Mouse (Mus musculus): ENCODE data around the gene Phf14. TPM values are rescaled to one million over a fixed set of nuclear protein-coding genes. Genes with fewer than 3 reads are reported as not detected.
A peak's percentile ranks its signal among the peaks of the same experiment; 100 is the strongest.

Phf14 gene
- total RNA-seq, 1 experiment: 22.6 TPM

- no peaks in the 10 kb centered on the region for H3K9me3 ChIP-seq (ENCODE audit: control insufficient read depth, insufficient read depth, low read depth, low read length)
- in situ Hi-C loops (cut with MboI; ENCODE audit: low sequenced_read_pairs in 2 of 2, unreplicated experiment in 2 of 2): no loop called here
Measured at GRCm38 (mm10) chr6:11933403-11933802, 25.8 kb downstream of the Phf14 start.

DNA sequence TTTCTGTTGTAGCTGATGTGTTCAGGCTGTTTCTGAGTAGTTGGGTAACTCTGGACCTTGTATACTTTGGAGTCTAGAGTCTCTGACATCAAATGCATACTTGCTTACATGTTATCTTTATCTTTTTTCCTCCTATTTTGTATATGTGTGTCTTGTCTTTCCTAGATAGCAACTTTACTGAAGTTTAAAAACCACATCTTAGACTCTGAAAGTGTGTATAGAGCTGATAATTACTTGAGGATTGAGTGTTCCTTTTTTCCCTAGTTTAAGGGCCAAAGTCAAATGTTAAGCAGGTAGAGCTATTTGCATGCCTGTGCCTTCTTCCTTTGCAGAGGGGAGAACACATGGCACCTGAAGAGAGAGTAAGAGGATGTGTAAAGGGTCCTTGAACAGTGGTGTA is 33.3 kb downstream of the Phf14 start:
- DNase-seq (ENCODE audit: low read depth, low spot score): no peak
- no peaks in the 10 kb centered on the region for H3K9me3 ChIP-seq (ENCODE audit: control insufficient read depth, insufficient read depth, low read depth, low read length)
- TF ChIP-seq CHD2 (IDR thresholded peaks at IDR 0.05; ENCODE audit: low read depth, low read length): no peak
- H3K9ac ChIP-seq (ENCODE audit: insufficient read depth, low read depth, low read length, poor library complexity, severe bottlenecking): no peak overlapping the region
- no peak overlapping the region for H3K4me3 ChIP-seq (ENCODE audit: insufficient read depth in 1 of 2, low read depth in 1 of 2, low read length in 2 of 2, poor library complexity in 1 of 2, severe bottlenecking in 1 of 2)
- no peaks in the 10 kb centered on the region for H3K4me1 ChIP-seq (ENCODE audit: control insufficient read depth in 2 of 2, insufficient read depth in 2 of 2, low read length in 2 of 2, poor library complexity in 1 of 2)
- H3K27ac ChIP-seq (ENCODE audit: insufficient read depth, low read depth, low read length, poor library complexity, severe bottlenecking): no peak overlapping the region
- peaks cover 6% of the 10 kb centered on the region for H3K36me3 ChIP-seq (ENCODE audit: control insufficient read depth, insufficient read depth, low read length, poor library complexity, severe bottlenecking)
- in situ Hi-C loops (cut with MboI; ENCODE audit: low sequenced_read_pairs in 2 of 2, unreplicated experiment in 2 of 2): no loop called here

More at GRCm38 (mm10) chr6:11933403-11933802, 25.8 kb downstream of the Phf14 start:
- Histone ChIP-seq H3K27ac (ENCODE audit: insufficient read depth, low read depth, low read length, poor library complexity, severe bottlenecking) (no peak overlapping the region), H3K9ac (ENCODE audit: insufficient read depth, low read depth, low read length, poor library complexity, severe bottlenecking) (no peak overlapping the region), H3K4me1 (ENCODE audit: control insufficient read depth in 2 of 2, insufficient read depth in 2 of 2, low read length in 2 of 2, poor library complexity in 1 of 2) (no peaks in the 10 kb centered on the region), H3K36me3 (ENCODE audit: control insufficient read depth, insufficient read depth, low read length, poor library complexity, severe bottlenecking) (no peaks in the 10 kb centered on the region), H3K4me3 (ENCODE audit: insufficient read depth in 1 of 2, low read depth in 1 of 2, low read length in 2 of 2, poor library complexity in 1 of 2, severe bottlenecking in 1 of 2) (no peak overlapping the region)
- TF ChIP-seq ZC3H11A (IDR thresholded peaks at IDR 0.05; ENCODE audit: borderline replicate concordance, low read depth, low read length) (no peak), CHD2 (IDR thresholded peaks at IDR 0.05; ENCODE audit: low read depth, low read length) (no peak), MAFK (IDR thresholded peaks at IDR 0.05; ENCODE audit: insufficient read depth, low read depth, low read length) (no peak)
- no peak for DNase-seq (ENCODE audit: low read depth, low spot score)

DNA sequence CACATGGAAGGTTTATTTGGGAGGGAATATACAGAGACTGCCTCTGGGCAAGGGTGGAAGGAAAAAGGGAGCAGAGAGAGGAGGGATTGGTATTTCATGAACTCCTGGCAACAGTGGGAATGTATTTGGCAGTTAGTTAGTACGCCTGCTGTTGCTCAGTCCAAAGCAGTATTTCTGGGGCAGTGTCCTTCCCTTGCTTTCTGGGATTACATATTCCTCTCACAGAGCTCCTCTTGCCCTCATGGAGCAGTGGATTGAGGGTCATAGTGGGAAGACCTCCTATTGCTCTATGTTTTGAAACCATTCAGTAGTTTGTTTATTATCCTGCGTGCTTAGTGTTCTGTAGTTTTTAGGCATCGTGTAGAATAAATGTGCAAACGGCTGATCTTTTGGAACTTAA is 34.5 kb downstream of the Phf14 start:
- H3K27ac ChIP-seq (ENCODE audit: insufficient read depth, low read depth, low read length, poor library complexity, severe bottlenecking): no peak overlapping the region
- no peak for DNase-seq (ENCODE audit: low read depth, low spot score)
- TF ChIP-seq ZC3H11A (IDR thresholded peaks at IDR 0.05; ENCODE audit: borderline replicate concordance, low read depth, low read length): no peak
- TF ChIP-seq MAFK (IDR thresholded peaks at IDR 0.05; ENCODE audit: insufficient read depth, low read depth, low read length): no peak
- no peak for TF ChIP-seq HCFC1 (IDR thresholded peaks at IDR 0.05; ENCODE audit: borderline replicate concordance, insufficient read depth, low read length)
- no peak for TF ChIP-seq ZNF384 (IDR thresholded peaks at IDR 0.05; ENCODE audit: low read depth, low read length)
- no peak for TF ChIP-seq CHD2 (IDR thresholded peaks at IDR 0.05; ENCODE audit: low read depth, low read length)
- no peaks in the 10 kb centered on the region for H3K4me1 ChIP-seq (ENCODE audit: control insufficient read depth in 2 of 2, insufficient read depth in 2 of 2, low read length in 2 of 2, poor library complexity in 1 of 2)
- H3K36me3 ChIP-seq (ENCODE audit: control insufficient read depth, insufficient read depth, low read length, poor library complexity, severe bottlenecking): peaks cover 6% of the 10 kb centered on the region
- H3K4me3 ChIP-seq (ENCODE audit: insufficient read depth in 1 of 2, low read depth in 1 of 2, low read length in 2 of 2, poor library complexity in 1 of 2, severe bottlenecking in 1 of 2): no peak overlapping the region
- H3K9me3 ChIP-seq (ENCODE audit: control insufficient read depth, insufficient read depth, low read depth, low read length): no peaks in the 10 kb centered on the region
- in situ Hi-C loops (cut with MboI; ENCODE audit: low sequenced_read_pairs in 2 of 2, unreplicated experiment in 2 of 2): no loop called here
- no peak overlapping the region for H3K9ac ChIP-seq (ENCODE audit: insufficient read depth, low read depth, low read length, poor library complexity, severe bottlenecking)

DNA sequence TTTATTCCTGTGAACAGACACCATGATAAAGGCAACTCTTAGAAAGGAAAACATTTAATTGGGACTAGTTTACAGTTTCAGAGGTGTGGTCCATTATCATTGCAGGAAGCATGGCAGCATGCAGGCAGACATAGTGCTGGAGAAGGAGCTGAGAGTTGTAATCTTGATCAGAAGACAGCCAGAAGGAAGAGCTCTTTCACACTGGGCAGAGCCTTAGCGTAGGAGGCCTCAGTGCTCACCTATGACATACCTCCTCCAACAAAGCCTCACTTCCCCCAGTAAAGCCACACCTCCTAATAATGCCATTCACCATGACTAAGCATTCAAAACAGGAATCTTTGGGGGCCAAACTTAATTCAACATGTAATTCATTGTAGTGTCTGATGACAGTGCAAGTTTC is 40.5 kb downstream of the Phf14 start:
- DNase-seq (ENCODE audit: low read depth, low spot score): no peak
- H3K27ac ChIP-seq (ENCODE audit: insufficient read depth, low read depth, low read length, poor library complexity, severe bottlenecking): no peak overlapping the region
- peaks cover 4% of the 10 kb centered on the region for H3K36me3 ChIP-seq (ENCODE audit: control insufficient read depth, insufficient read depth, low read length, poor library complexity, severe bottlenecking)
- no peaks in the 10 kb centered on the region for H3K4me1 ChIP-seq (ENCODE audit: control insufficient read depth in 2 of 2, insufficient read depth in 2 of 2, low read length in 2 of 2, poor library complexity in 1 of 2)
- in situ Hi-C loops (cut with MboI; ENCODE audit: low sequenced_read_pairs in 2 of 2, unreplicated experiment in 2 of 2): no loop called here
- peak; percentile 48; the same call in 1 of the 2 replicates for TF ChIP-seq MAFK (IDR thresholded peaks at IDR 0.05; ENCODE audit: insufficient read depth, low read depth, low read length)
- no peak for TF ChIP-seq CHD2 (IDR thresholded peaks at IDR 0.05; ENCODE audit: low read depth, low read length)
- H3K9me3 ChIP-seq (ENCODE audit: control insufficient read depth, insufficient read depth, low read depth, low read length): no peaks in the 10 kb centered on the region
- H3K4me3 ChIP-seq (ENCODE audit: insufficient read depth in 1 of 2, low read depth in 1 of 2, low read length in 2 of 2, poor library complexity in 1 of 2, severe bottlenecking in 1 of 2): no peak overlapping the region
- H3K9ac ChIP-seq (ENCODE audit: insufficient read depth, low read depth, low read length, poor library complexity, severe bottlenecking): no peak overlapping the region

GRCm38 (mm10) chr6:11960172-11960571 is 52.6 kb downstream of the Phf14 start:
- Histone ChIP-seq H3K27ac (ENCODE audit: insufficient read depth, low read depth, low read length, poor library complexity, severe bottlenecking) (no peak overlapping the region), H3K4me3 (ENCODE audit: insufficient read depth in 1 of 2, low read depth in 1 of 2, low read length in 2 of 2, poor library complexity in 1 of 2, severe bottlenecking in 1 of 2) (no peak overlapping the region), H3K9ac (ENCODE audit: insufficient read depth, low read depth, low read length, poor library complexity, severe bottlenecking) (no peak overlapping the region), H3K36me3 (ENCODE audit: control insufficient read depth, insufficient read depth, low read length, poor library complexity, severe bottlenecking) (no peaks in the 10 kb centered on the region), H3K9me3 (ENCODE audit: control insufficient read depth, insufficient read depth, low read depth, low read length) (no peaks in the 10 kb centered on the region), H3K4me1 (ENCODE audit: control insufficient read depth in 2 of 2, insufficient read depth in 2 of 2, low read length in 2 of 2, poor library complexity in 1 of 2) (no peaks in the 10 kb centered on the region)
- DNase-seq (ENCODE audit: low read depth, low spot score): no peak
- in situ Hi-C loops (cut with MboI; ENCODE audit: low sequenced_read_pairs in 2 of 2, unreplicated experiment in 2 of 2): no loop called here
- TF ChIP-seq CHD2 (IDR thresholded peaks at IDR 0.05; ENCODE audit: low read depth, low read length) (no peak), ZC3H11A (IDR thresholded peaks at IDR 0.05; ENCODE audit: borderline replicate concordance, low read depth, low read length) (no peak), HCFC1 (IDR thresholded peaks at IDR 0.05; ENCODE audit: borderline replicate concordance, insufficient read depth, low read length) (no peak), ZNF384 (IDR thresholded peaks at IDR 0.05; ENCODE audit: low read depth, low read length) (no peak), MAFK (IDR thresholded peaks at IDR 0.05; ENCODE audit: insufficient read depth, low read depth, low read length) (no peak)
